Mouse (Mus musculus) thymus, postnatal 25 days (tissue): ENCODE results near the gene Dnaaf1.

Experiments used
- DNase-seq: peaks from one replicate; pipeline ENCODE4 v3.0.0; 2022

Gene Dnaaf1

GRCm38 (mm10) chr8:119624916-119625315 lies 49.9 kb downstream of the Dnaaf1 start:
- DNase-seq: no peak

GRCm38 (mm10) chr8:119625788-119626187 lies 50.8 kb downstream of the Dnaaf1 start:
- no peak for DNase-seq

- no peak for DNase-seq
Measured at GRCm38 (mm10) chr8:119627199-119627598, 52.2 kb downstream of the Dnaaf1 start.

GRCm38 (mm10) chr8:119627613-119628359 lies 52.8 kb downstream of the Dnaaf1 start:
- DNase-seq: no peak

GRCm38 (mm10) chr8:119630841-119631240 lies 55.8 kb downstream of the Dnaaf1 start:
- no peak for DNase-seq

- DNase-seq: no peak
Measured at GRCm38 (mm10) chr8:119632246-119632645, 57.2 kb downstream of the Dnaaf1 start.

- no peak for DNase-seq
Measured at GRCm38 (mm10) chr8:119632909-119633308, 57.9 kb downstream of the Dnaaf1 start.

GRCm38 (mm10) chr8:119634616-119635336 lies 59.7 kb downstream of the Dnaaf1 start:
- no peak for DNase-seq

- no peak for DNase-seq
Measured at GRCm38 (mm10) chr8:119635378-119635777, 60.3 kb downstream of the Dnaaf1 start, which contains the start of gene Kcng4. TSS of gene Kcng4 (minus strand) at chr8:119635680.

- DNase-seq: no peak
Measured at GRCm38 (mm10) chr8:119635958-119636357, 60.9 kb downstream of the Dnaaf1 start.

- DNase-seq: no peak
Measured at GRCm38 (mm10) chr8:119636766-119637165, 61.7 kb downstream of the Dnaaf1 start.

GRCm38 (mm10) chr8:119637381-119637780 lies 62.3 kb downstream of the Dnaaf1 start:
- no peak for DNase-seq

GRCm38 (mm10) chr8:119638261-119638660 lies 63.2 kb downstream of the Dnaaf1 start:
- DNase-seq: no peak

- DNase-seq: no peak
Measured at GRCm38 (mm10) chr8:119639798-119640197, 64.8 kb downstream of the Dnaaf1 start.

GRCm38 (mm10) chr8:119641058-119641457 lies 66.0 kb downstream of the Dnaaf1 start:
- no peak for DNase-seq

- DNase-seq: no peak
Measured at GRCm38 (mm10) chr8:119642960-119643359, 67.9 kb downstream of the Dnaaf1 start.

- no peak for DNase-seq
Measured at GRCm38 (mm10) chr8:119644429-119644960, 69.5 kb downstream of the Dnaaf1 start.

GRCm38 (mm10) chr8:119644981-119645597 lies 70.1 kb downstream of the Dnaaf1 start:
- DNase-seq: no peak

- DNase-seq: no peak
Measured at GRCm38 (mm10) chr8:119646197-119646596, 71.2 kb downstream of the Dnaaf1 start.

GRCm38 (mm10) chr8:119646846-119647245 lies 71.8 kb downstream of the Dnaaf1 start:
- no peak for DNase-seq
